Mouse (Mus musculus) ES-Bruce4 (cell line): ENCODE measurements at regions not wholly inside any gene's neighbourhood (a gene's known extent, or its start where the extent isn't known, plus 50 kb on each side); places are given as distances from the start of the nearest gene placed in this dataset.

Experiments
- H3K27ac ChIP-seq: 2 replicates; pipeline ENCODE4 v1.5.1; 2012; ENCODE audit warnings: low read length, inconsistent platforms; ENCODE audit not compliant: insufficient read depth
- H3K27me3 ChIP-seq: 2 replicates; pipeline ENCODE4 v1.6.1; 2012; ENCODE audit warnings: mild to moderate bottlenecking, low read length, inconsistent platforms; ENCODE audit not compliant: control insufficient read depth, poor library complexity, insufficient read depth, severe bottlenecking
- H3K36me3 ChIP-seq: 2 replicates; pipeline ENCODE4 v1.6.1; 2012; ENCODE audit warnings: inconsistent platforms, mild to moderate bottlenecking, low read length, moderate library complexity; ENCODE audit not compliant: control insufficient read depth, poor library complexity, insufficient read depth, severe bottlenecking
- H3K4me1 ChIP-seq: one replicate; pipeline ENCODE4 v1.8.1; 2011; ENCODE audit warnings: low read length; ENCODE audit not compliant: control insufficient read depth, insufficient read depth
- H3K4me3 ChIP-seq: 2 replicates; pipeline ENCODE4 v1.5.1; 2011; ENCODE audit warnings: low read depth, mild to moderate bottlenecking, low read length
- H3K9ac ChIP-seq: 2 replicates; pipeline ENCODE4 v1.6.1; 2012; ENCODE audit warnings: low read depth, mild to moderate bottlenecking, inconsistent platforms; ENCODE audit not compliant: poor library complexity, severe bottlenecking
- H3K9me3 ChIP-seq: replicated peaks from 2 replicates; pipeline ENCODE4 v1.6.1; 2012; ENCODE audit warnings: mild to moderate bottlenecking, low read length, inconsistent platforms; ENCODE audit not compliant: control insufficient read depth, poor library complexity, insufficient read depth, severe bottlenecking
- CTCF ChIP-seq: IDR thresholded peaks from one replicate; pipeline ENCODE4 v1.8.1; 2011; ENCODE audit warnings: low read depth, low read length
- EP300 ChIP-seq: IDR thresholded peaks from 2 replicates; pipeline ENCODE4 v1.6.1; 2011; ENCODE audit warnings: low read depth, low read length; ENCODE audit not compliant: insufficient read depth
- POLR2A ChIP-seq: IDR thresholded peaks from one replicate; pipeline ENCODE4 v1.8.1; 2011; ENCODE audit warnings: low read length; ENCODE audit not compliant: insufficient read depth

DNA sequence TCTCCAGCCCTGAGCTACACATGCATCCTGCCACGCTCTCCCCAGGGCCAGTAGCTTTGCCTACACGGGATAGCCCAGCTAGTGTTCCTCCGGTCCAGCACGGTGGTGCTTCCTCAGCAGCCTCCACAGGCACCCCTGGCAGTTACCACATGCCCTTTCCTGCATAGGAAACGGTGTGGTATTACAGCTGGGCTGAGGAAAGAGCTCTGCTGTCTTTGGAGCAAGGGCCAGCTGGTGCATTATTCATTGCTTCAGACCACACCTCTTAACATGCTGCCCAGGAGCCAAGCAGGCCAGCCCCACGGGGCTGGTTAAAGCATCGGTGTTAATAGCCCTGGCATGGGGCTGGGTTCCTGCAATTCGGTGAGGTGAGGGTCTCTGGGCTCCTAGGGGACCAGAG lies 64.0 kb upstream of the Dio3 start:
- Histone ChIP-seq H3K27ac (no peak overlapping the region), H3K4me1 (no peaks in the 10 kb centered on the region), H3K9ac (no peak overlapping the region), H3K9me3 (no peaks in the 10 kb centered on the region), H3K4me3 (no peak overlapping the region), H3K27me3 (no peaks in the 10 kb centered on the region), H3K36me3 (no peaks in the 10 kb centered on the region)
- no peak for TF ChIP-seq EP300
- no peak for TF ChIP-seq POLR2A
- no peak for TF ChIP-seq CTCF

DNA sequence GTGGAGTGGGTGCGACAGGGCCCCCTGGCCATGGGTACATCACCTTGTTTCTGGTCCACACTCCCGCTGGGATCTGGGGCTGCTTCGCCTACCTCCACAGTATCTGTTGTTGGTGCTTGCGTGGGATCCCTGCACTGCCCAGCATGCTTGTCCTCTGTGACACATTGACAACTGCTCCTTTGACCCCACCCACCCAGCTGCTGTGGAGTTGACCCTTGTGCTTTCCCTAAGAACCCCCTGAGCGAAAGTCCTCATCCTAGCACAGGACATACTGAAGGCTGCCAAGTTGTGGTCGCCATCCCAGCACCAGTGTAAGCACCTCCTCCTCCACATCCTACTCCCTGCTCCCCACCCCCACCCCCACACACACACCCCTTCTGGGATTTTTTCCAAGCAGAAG lies 63.6 kb upstream of the Dio3 start:
- no peak for TF ChIP-seq EP300
- no peak for TF ChIP-seq POLR2A
- no peak for TF ChIP-seq CTCF
- Histone ChIP-seq H3K4me3 (no peak overlapping the region), H3K4me1 (no peaks in the 10 kb centered on the region), H3K9me3 (no peaks in the 10 kb centered on the region), H3K27me3 (no peaks in the 10 kb centered on the region), H3K36me3 (no peaks in the 10 kb centered on the region), H3K27ac (no peak overlapping the region), H3K9ac (no peak overlapping the region)

DNA sequence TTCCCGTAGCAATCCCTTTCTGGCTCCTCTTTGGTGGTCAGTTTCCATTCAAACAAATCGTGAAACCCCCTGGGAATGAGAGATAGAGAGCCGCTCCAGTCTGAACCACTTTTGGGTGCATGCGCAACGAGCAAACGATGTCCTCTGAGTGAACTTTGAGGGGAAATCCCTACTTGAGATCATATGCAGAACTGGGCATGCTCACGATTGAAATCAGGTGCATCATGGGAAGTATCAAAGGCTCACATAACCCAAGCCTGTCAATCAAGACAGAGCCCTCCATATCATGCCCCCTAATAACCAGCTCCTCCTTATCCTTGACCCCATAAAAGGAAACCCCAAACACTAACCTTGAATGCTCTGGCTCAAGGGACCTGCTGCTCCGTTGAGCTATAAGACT lies 59.1 kb upstream of the Dio3 start:
- Histone ChIP-seq H3K27ac (no peak overlapping the region), H3K9ac (no peak overlapping the region), H3K36me3 (no peaks in the 10 kb centered on the region), H3K4me3 (no peak overlapping the region), H3K9me3 (no peaks in the 10 kb centered on the region), H3K27me3 (no peaks in the 10 kb centered on the region), H3K4me1 (no peaks in the 10 kb centered on the region)
- TF ChIP-seq CTCF (no peak), POLR2A (no peak), EP300 (no peak)

DNA sequence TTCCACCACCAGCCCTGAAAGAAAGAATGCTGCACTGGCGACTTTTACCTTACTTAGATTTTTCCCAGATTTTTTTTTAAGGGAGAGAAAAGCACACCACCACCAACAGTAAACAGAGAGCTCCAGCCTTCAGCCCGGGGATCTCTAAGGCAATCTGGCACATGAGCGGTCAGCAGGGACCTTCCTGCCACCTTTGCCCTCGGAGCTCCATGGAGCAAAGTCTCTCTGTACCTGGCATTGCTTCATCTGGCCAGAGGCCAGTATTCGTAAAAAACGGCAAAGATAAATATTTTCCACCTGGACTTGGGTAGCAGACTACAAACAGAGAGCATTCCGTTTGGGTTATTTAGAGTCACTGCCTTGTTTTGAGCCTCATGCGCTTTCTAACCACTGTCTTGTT lies 58.4 kb upstream of the Dio3 start:
- Histone ChIP-seq H3K9me3 (no peaks in the 10 kb centered on the region), H3K4me1 (no peaks in the 10 kb centered on the region), H3K27ac (no peak overlapping the region), H3K27me3 (no peaks in the 10 kb centered on the region), H3K9ac (no peak overlapping the region), H3K36me3 (no peaks in the 10 kb centered on the region), H3K4me3 (no peak overlapping the region)
- TF ChIP-seq CTCF (no peak), POLR2A (no peak), EP300 (no peak)

DNA sequence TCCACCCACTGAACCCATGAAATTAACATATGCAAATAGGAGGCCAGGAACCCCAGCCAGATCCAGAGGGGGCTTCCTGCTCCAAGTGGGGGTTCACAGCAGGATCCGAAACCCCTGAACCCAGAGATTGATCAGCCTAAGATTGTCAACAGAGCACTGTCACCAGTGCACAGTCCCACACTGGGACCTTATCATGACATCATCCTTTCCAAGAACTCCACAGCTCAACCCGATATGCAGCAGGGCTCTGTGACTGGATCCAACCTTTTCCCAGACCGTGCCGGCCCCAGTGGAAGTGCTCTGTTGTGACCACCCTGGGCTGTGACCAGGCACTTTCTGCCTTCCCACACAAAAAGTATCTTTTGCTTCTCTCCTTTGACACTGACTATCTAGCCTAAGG lies 57.7 kb upstream of the Dio3 start:
- no peaks in the 10 kb centered on the region for H3K27me3 ChIP-seq
- H3K9me3 ChIP-seq, result no peaks in the 10 kb centered on the region
- H3K9ac ChIP-seq, result no peak overlapping the region
- no peak overlapping the region for H3K4me3 ChIP-seq
- TF ChIP-seq POLR2A (no peak), CTCF (no peak)
- no peaks in the 10 kb centered on the region for H3K36me3 ChIP-seq
- H3K4me1 ChIP-seq, result no peaks in the 10 kb centered on the region
- H3K27ac ChIP-seq, result no peak overlapping the region

DNA sequence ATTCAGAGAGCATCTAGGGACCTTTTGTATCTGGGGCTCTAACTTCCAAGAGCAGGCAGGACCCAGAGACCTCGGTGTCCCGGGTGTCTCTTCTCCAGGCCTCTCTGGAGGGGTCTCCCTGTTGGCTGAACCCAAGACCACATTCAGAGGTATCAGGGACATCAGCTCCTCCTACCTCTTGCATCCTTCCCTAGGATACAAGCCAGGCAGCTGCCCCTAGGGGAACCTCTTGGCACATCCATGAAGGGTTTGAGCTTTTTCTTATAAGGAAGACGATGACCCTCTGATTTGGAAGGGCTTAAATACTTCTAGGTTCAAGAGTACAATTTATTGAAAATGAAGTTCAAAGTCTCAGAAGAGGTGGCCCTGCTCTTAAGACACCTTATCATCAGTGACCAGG lies 57.2 kb upstream of the Dio3 start:
- Histone ChIP-seq H3K27me3 (no peaks in the 10 kb centered on the region), H3K9me3 (no peaks in the 10 kb centered on the region)
- TF ChIP-seq POLR2A (no peak), EP300 (no peak), CTCF (no peak)

DNA sequence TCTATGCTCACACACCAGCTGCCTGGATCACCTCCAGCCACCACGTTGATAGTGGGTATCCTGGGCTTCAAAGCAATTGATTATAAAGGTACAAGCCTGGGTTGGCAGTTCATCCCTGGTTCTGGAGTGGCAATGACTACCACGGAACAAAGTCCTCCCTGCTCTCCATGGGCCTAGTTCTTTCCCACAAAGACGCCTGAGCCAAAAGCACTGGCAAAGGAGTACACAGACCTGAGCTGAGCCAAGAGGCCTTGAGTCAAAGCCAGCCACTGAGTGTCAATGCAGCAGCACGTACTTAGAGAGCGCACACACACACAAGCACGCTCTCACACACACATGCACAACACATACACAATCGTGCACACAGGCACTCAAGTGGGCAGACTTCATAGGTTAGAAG lies 54.6 kb upstream of the Dio3 start:
- H3K4me3 ChIP-seq, result no peak overlapping the region
- no peaks in the 10 kb centered on the region for H3K27me3 ChIP-seq
- no peak for TF ChIP-seq POLR2A
- TF ChIP-seq CTCF, result no peak
- no peaks in the 10 kb centered on the region for H3K36me3 ChIP-seq
- H3K4me1 ChIP-seq, result no peaks in the 10 kb centered on the region
- H3K9ac ChIP-seq, result no peak overlapping the region
- no peaks in the 10 kb centered on the region for H3K9me3 ChIP-seq
- H3K27ac ChIP-seq, result no peak overlapping the region

More for the DNA sequence above, 57.2 kb upstream of the Dio3 start:
- H3K36me3 ChIP-seq, result no peaks in the 10 kb centered on the region
- H3K4me1 ChIP-seq, result no peaks in the 10 kb centered on the region
- no peak overlapping the region for H3K4me3 ChIP-seq
- no peak overlapping the region for H3K9ac ChIP-seq
- H3K27ac ChIP-seq, result no peak overlapping the region
